8 mouse cellular contexts compared by ENCODE assay signal in genomic region chr8:105935863-105936603, GRCm38 (mm10). TPM values are rescaled to one million over a fixed set of nuclear protein-coding genes. Genes with fewer than 3 reads are reported as not detected.
DNase-seq lines count a peak whose midpoint lies in the region; ATAC-seq and TF ChIP-seq lines count a peak whose summit lies in the region.

No protein-coding gene starts in this region.

- WGBS in kidney, embryonic 16.5 days, result 38% methylated on average over 7 of the region's 7 CpGs
- WGBS in neural tube, embryonic 14.5 days, result 37% methylated on average over 7 of the region's 7 CpGs

- H3K36me3 ChIP-seq in kidney, embryonic 16.5 days (ENCODE audit: insufficient read depth, low read length), result 0 out of 2 replicates have a peak, but pooled peaks cover 4% of the 10 kb centered on the region
- H3K36me3 ChIP-seq in neural tube, embryonic 14.5 days (ENCODE audit: control insufficient read depth, insufficient read depth, low read length), result 0 out of 2 replicates have a peak, but pooled peaks cover 3% of the 10 kb centered on the region

- H3K4me3 ChIP-seq in kidney, embryonic 16.5 days (ENCODE audit: low read length), result peak overlapping the region; percentile 67
- peak overlapping the region; percentile 91 for H3K4me3 ChIP-seq in cortical plate, adult 2 months (ENCODE audit: insufficient read depth, low read length)
- H3K4me3 ChIP-seq in neural tube, embryonic 14.5 days (ENCODE audit: low read depth, low read length), result peak overlapping the region; percentile 52

- peak overlapping the region; percentile 89; the same call in 1 of the 2 replicates for H3K27ac ChIP-seq in kidney, embryonic 16.5 days (ENCODE audit: low read length)
- peak overlapping the region; percentile 61; the same call in 1 of the 2 replicates for H3K27ac ChIP-seq in cortical plate, adult 2 months (ENCODE audit: insufficient read depth, low read length)
- H3K27ac ChIP-seq in neural tube, embryonic 14.5 days (ENCODE audit: low read depth, low read length), result no peak overlapping the region; the same call in 1 of the 2 replicates

- no peak for DNase-seq in kidney, adult 9 months
- peak; percentile 7 for DNase-seq in induced T-regulatory cell, adult 2 months (ENCODE audit: low read depth)
- no peak for DNase-seq in ovary, postnatal 10 days (ENCODE audit: low spot score)
- DNase-seq in thymus, postnatal 10 days (ENCODE audit: low spot score in 2 of 2), result no peak

- H3K4me2 ChIP-seq in kidney, embryonic 16.5 days (replicated peaks; ENCODE audit: low read depth, low read length), result peak overlapping the region; percentile 95
- H3K4me2 ChIP-seq in neural tube, embryonic 14.5 days (ENCODE audit: low read depth, low read length), result peak overlapping the region; percentile 69

- no peaks in the 10 kb centered on the region for H3K9me3 ChIP-seq in kidney, embryonic 16.5 days (ENCODE audit: low read length)
- no peaks in the 10 kb centered on the region for H3K9me3 ChIP-seq in neural tube, embryonic 14.5 days (ENCODE audit: control insufficient read depth, low read length)

- no peak for TF ChIP-seq POLR2A in cortical plate, adult 2 months (IDR thresholded peaks at IDR 0.05; ENCODE audit: extremely low read depth, insufficient read depth, low read length)

- peaks cover 15% of the 10 kb centered on the region for H3K4me1 ChIP-seq in kidney, embryonic 16.5 days (ENCODE audit: insufficient read depth, low read length)
- peaks cover 2% of the 10 kb centered on the region; the same call in 1 of the 2 replicates for H3K4me1 ChIP-seq in cortical plate, adult 2 months (ENCODE audit: control insufficient read depth, insufficient read depth, low read length)
- H3K4me1 ChIP-seq in neural tube, embryonic 14.5 days (ENCODE audit: control insufficient read depth, insufficient read depth, low read length), result peaks cover 10% of the 10 kb centered on the region; the same call in 1 of the 2 replicates

- H3K9ac ChIP-seq in kidney, embryonic 16.5 days (replicated peaks; ENCODE audit: low read length), result peak overlapping the region; percentile 82
- peak overlapping the region; percentile 85 for H3K9ac ChIP-seq in neural tube, embryonic 14.5 days (replicated peaks; ENCODE audit: low read depth, low read length)

- no peak for TF ChIP-seq CTCF in cortical plate, adult 2 months (IDR thresholded peaks at IDR 0.05; ENCODE audit: extremely low read depth, insufficient read depth, low read length)

- no peaks in the 10 kb centered on the region for H3K27me3 ChIP-seq in kidney, embryonic 16.5 days (ENCODE audit: insufficient read depth, low read length)
- H3K27me3 ChIP-seq in neural tube, embryonic 14.5 days (ENCODE audit: control insufficient read depth, insufficient read depth, low read length), result no peaks in the 10 kb centered on the region

- no peak for ATAC-seq in kidney, embryonic 16.5 days (ENCODE audit: low FRiP score, low TSS enrichment)
- ATAC-seq in neural tube, embryonic 14.5 days (ENCODE audit: low read depth), result no peak
- no peak for ATAC-seq in monocyte, adult 5-6 weeks (replicated peaks; ENCODE audit: insufficient number of reproducible peaks, low FRiP score, low TSS enrichment, poor library complexity, severe bottlenecking)

RNA-seq across cellular contexts. Expression of gene Psmb10, which starts 2.2 kb away (rescaled TPM):
- polyA plus RNA-seq in kidney, embryonic 16.5 days (2015; fragmentation: Nextera tagmentation; extraction: Ambion mirVana), result 33.3 and 46.5 TPM in 2 replicates
- 137 and 147 TPM in 2 replicates for polyA plus RNA-seq in cortical plate, adult 2 months (2012; rRNA removed)
- polyA plus RNA-seq in neural tube, embryonic 14.5 days (2014; fragmentation: Nextera tagmentation; extraction: Ambion mirVana), result 53.2 and 76.8 TPM in 2 replicates
- 98.5 to 154 TPM (median 99.0 TPM) in 3 replicates for total RNA-seq in monocyte, adult 5-6 weeks (2017)

RNA-seq across cellular contexts. Expression of gene Ctrl, which starts 2.4 kb away (rescaled TPM):
- polyA plus RNA-seq in kidney, embryonic 16.5 days (2015; fragmentation: Nextera tagmentation; extraction: Ambion mirVana), result 0.82 and 1.8 TPM in 2 replicates
- 3.4 and 3.6 TPM in 2 replicates for polyA plus RNA-seq in cortical plate, adult 2 months (2012; rRNA removed)
- polyA plus RNA-seq in neural tube, embryonic 14.5 days (2014; fragmentation: Nextera tagmentation; extraction: Ambion mirVana), result 3.2 and 3.8 TPM in 2 replicates
- not detected in 3 replicates for total RNA-seq in monocyte, adult 5-6 weeks (2017)

RNA-seq across cellular contexts. Expression of gene Lcat, which starts 7.1 kb away (rescaled TPM):
- 1.3 and 1.8 TPM in 2 replicates for polyA plus RNA-seq in kidney, embryonic 16.5 days (2015; fragmentation: Nextera tagmentation; extraction: Ambion mirVana)
- 54.4 and 55.7 TPM in 2 replicates for polyA plus RNA-seq in cortical plate, adult 2 months (2012; rRNA removed)
- 0.99 and 2.7 TPM in 2 replicates for polyA plus RNA-seq in neural tube, embryonic 14.5 days (2014; fragmentation: Nextera tagmentation; extraction: Ambion mirVana)
- not detected in 3 replicates for total RNA-seq in monocyte, adult 5-6 weeks (2017)

RNA-seq across cellular contexts. Expression of gene Slc12a4, which starts 29.9 kb away (rescaled TPM):
- polyA plus RNA-seq in kidney, embryonic 16.5 days (2015; fragmentation: Nextera tagmentation; extraction: Ambion mirVana), result 36.1 and 36.2 TPM in 2 replicates
- polyA plus RNA-seq in cortical plate, adult 2 months (2012; rRNA removed), result 23.6 and 25.8 TPM in 2 replicates
- polyA plus RNA-seq in neural tube, embryonic 14.5 days (2014; fragmentation: Nextera tagmentation; extraction: Ambion mirVana), result 4.8 and 8.2 TPM in 2 replicates
- total RNA-seq in monocyte, adult 5-6 weeks (2017), result 2.7 to 13.5 TPM (median 8.1 TPM) in 3 replicates

RNA-seq across cellular contexts. Expression of gene Pskh1, which starts 35.8 kb away (rescaled TPM):
- 44.3 and 46.7 TPM in 2 replicates for polyA plus RNA-seq in kidney, embryonic 16.5 days (2015; fragmentation: Nextera tagmentation; extraction: Ambion mirVana)
- 13.1 and 13.3 TPM in 2 replicates for polyA plus RNA-seq in cortical plate, adult 2 months (2012; rRNA removed)
- 6.4 and 10.6 TPM in 2 replicates for polyA plus RNA-seq in neural tube, embryonic 14.5 days (2014; fragmentation: Nextera tagmentation; extraction: Ambion mirVana)
- total RNA-seq in monocyte, adult 5-6 weeks (2017), result 11.4 to 15.3 TPM (median 11.6 TPM) in 3 replicates

Comparison
In these comparisons a context has a peak if more than half of its experiments do, and no peak if none do; other contexts are left out.
1. RNA of gene Lcat, which starts 7.1 kb away (polyA plus RNA-seq): 54.4 to 55.7 TPM in cortical plate, adult 2 months; 0.99 to 2.7 TPM in neural tube, embryonic 14.5 days and 1.3 to 1.8 TPM in kidney, embryonic 16.5 days; every median in the first group is over 10 times any median in the second.
2. Peak in every context shown above with its lines, with median percentiles within 50 percentile points of each other: H3K4me3 ChIP-seq.